Mouse (Mus musculus) intestine, postnatal 0 days (tissue): Measurements from ENCODE around the gene Lmf1. TPM values are rescaled to one million over a fixed set of nuclear protein-coding genes. Genes with fewer than 3 reads are reported as not detected.
A peak's percentile ranks its signal among the peaks of the same experiment; 100 is the strongest.

Experiments
- ATAC-seq: fragments of 200-750 bp; cut with Nextera tagmentation; 2 replicates; pipeline ENCODE4 v1.8.0; 2017; ENCODE audit warnings: mild to moderate bottlenecking, moderate TSS enrichment, moderate library complexity
- H3K27ac ChIP-seq: fragments of 300-500 bp; sonication (generic); 2 replicates; pipeline ENCODE4 v1.5.1; 2014; ENCODE audit warnings: mild to moderate bottlenecking, low read depth, low read length, moderate library complexity
- H3K27me3 ChIP-seq: fragments of 300-500 bp; sonication (generic); replicated peaks from 2 replicates; pipeline ENCODE4 v1.6.1; 2014; ENCODE audit warnings: low read length, mixed read lengths; ENCODE audit not compliant: control insufficient read depth, insufficient read depth
- H3K36me3 ChIP-seq: fragments of 300-500 bp; sonication (generic); 2 replicates; pipeline ENCODE4 v1.6.1; 2014; ENCODE audit warnings: mild to moderate bottlenecking, moderate library complexity; ENCODE audit not compliant: control insufficient read depth, insufficient read depth
- H3K4me1 ChIP-seq: fragments of 300-500 bp; sonication (generic); replicated peaks from 2 replicates; pipeline ENCODE4 v1.6.1; 2014; ENCODE audit warnings: antibody characterized with exemption, low read length, mixed read lengths; ENCODE audit not compliant: control insufficient read depth, insufficient read depth
- H3K4me2 ChIP-seq: fragments of 300-500 bp; sonication (generic); replicated peaks from 2 replicates; pipeline ENCODE4 v1.6.1; 2014; ENCODE audit warnings: low read depth, mild to moderate bottlenecking, moderate library complexity
- H3K4me3 ChIP-seq: fragments of 300-500 bp; sonication (generic); 2 replicates; pipeline ENCODE4 v1.5.1; 2014; ENCODE audit warnings: low read depth, low read length
- H3K9ac ChIP-seq: fragments of 300-500 bp; sonication (generic); 2 replicates; pipeline ENCODE4 v1.6.1; 2014; ENCODE audit warnings: mild to moderate bottlenecking, low read depth, low read length
- H3K9me3 ChIP-seq: fragments of 300-500 bp; sonication (generic); 2 replicates; pipeline ENCODE4 v1.6.1; 2016; ENCODE audit warnings: mixed run types; ENCODE audit not compliant: control insufficient read depth
- CTCF ChIP-seq: sonication (generic); IDR thresholded peaks from 2 replicates; pipeline ENCODE4 v1.5.1; 2016; ENCODE audit warnings: low read depth, mild to moderate bottlenecking, control low read depth, antibody characterized with exemption, moderate library complexity
- WGBS: fragments of 180-500 bp; shearing (Covaris S2); extraction: QIAGEN DNeasy Blood & Tissue Kit; methylation state at CpG from one replicate; pipeline ENCODE4 v1.1.7; 2014; 5-methylcytosine and 5-hydroxymethylcytosine counted together
- polyA plus RNA-seq: library from polyadenylated mRNA; unstranded; fragments of >200 nt; fragmentation: Nextera tagmentation; extraction: Ambion mirVana; gene quantifications from 2 replicates; pipeline ENCODE4 v1.2.1, GENCODE M21; 2015

Lmf1 gene
- polyA plus RNA-seq, 1 experiment from 2014 or later: 16.5 TPM

DNA sequence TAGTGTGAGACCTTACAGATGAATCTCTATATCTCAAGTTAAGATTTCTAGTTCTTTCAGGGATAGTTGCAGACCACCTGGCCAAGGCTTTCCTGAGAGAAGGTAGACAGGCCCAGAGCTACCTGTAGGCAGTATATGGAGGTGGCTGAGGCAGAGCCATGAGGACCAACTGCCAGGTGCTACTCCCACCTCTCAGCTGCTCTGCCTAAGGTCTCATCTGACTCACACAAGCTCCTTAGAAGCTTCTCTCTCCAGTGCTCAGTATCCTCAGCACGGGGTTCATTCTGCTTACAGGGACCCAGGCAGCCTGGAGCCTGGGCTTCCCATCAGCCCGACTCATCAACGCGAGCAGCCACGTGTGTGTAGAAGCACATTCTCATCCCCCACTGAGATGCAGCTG is 51.4 kb downstream of the Lmf1 start:
- H3K27me3 ChIP-seq: no peaks in the 10 kb centered on the region
- no peak overlapping the region for H3K9ac ChIP-seq
- no peak overlapping the region for H3K4me2 ChIP-seq
- WGBS: 87% methylated on average over 5 of the region's 5 CpGs
- H3K4me3 ChIP-seq: no peak overlapping the region
- ATAC-seq: no peak
- H3K36me3 ChIP-seq: peaks cover 5% of the 10 kb centered on the region; the same call in 1 of the 2 replicates
- TF ChIP-seq CTCF: no peak
- no peak overlapping the region for H3K27ac ChIP-seq
- H3K4me1 ChIP-seq: no peaks in the 10 kb centered on the region
- H3K9me3 ChIP-seq: no peaks in the 10 kb centered on the region

DNA sequence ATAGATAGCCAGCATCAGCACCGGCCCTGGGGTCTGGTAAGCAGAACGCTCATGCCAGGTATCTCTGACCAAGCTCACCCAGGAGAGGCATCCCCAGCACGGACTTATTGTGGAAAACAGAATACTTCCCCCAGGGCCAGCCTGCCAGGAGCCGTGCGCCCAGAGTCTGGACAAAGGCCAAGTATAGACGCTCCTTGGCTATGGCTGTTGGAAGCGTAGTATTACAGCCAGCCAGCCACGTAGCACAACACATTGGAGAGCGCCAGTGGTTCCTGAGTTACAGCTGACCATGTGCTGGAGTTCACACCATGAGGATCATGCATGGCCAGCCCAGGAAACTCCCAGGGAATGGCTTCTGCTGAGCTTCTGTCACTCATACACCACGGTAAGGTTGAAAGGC is 55.2 kb downstream of the Lmf1 start:
- no peak for ATAC-seq
- TF ChIP-seq CTCF: no peak
- WGBS: 82% methylated on average over 10 of the region's 10 CpGs

DNA sequence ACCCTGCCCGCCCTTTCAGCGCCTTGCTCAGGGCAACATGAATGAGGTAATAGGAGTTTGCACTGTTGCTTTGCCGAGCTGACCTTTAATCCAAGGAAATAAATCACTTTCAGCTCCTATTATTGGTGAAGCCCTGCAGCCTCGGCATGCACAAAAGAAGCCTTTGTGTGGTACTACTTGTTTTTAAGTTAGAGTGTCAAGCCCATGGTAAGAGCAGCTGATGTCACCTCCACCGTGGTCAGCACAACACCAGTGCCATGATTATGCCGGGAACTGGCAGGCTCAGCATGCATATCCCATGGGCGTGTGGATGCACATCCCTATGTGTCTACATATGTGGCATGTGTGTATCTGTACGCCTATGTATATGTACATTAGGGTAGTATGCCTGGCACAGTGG is 56.5 kb downstream of the Lmf1 start:
- H3K36me3 ChIP-seq: peaks cover 5% of the 10 kb centered on the region; the same call in 1 of the 2 replicates
- peak; percentile 52; the same call in 1 of the 2 replicates for ATAC-seq
- no peak overlapping the region for H3K9ac ChIP-seq
- no peak overlapping the region for H3K4me2 ChIP-seq
- no peak for TF ChIP-seq CTCF
- no peaks in the 10 kb centered on the region for H3K27me3 ChIP-seq
- H3K4me1 ChIP-seq: no peaks in the 10 kb centered on the region; the same call in 1 of the 2 replicates
- H3K4me3 ChIP-seq: no peak overlapping the region
- no peak overlapping the region for H3K27ac ChIP-seq
- 32% methylated on average over 8 of the region's 8 CpGs for WGBS
- H3K9me3 ChIP-seq: no peaks in the 10 kb centered on the region

More for the DNA sequence above, 55.2 kb downstream of the Lmf1 start:
- Histone ChIP-seq H3K4me1 (no peaks in the 10 kb centered on the region; the same call in 1 of the 2 replicates), H3K36me3 (peaks cover 5% of the 10 kb centered on the region; the same call in 1 of the 2 replicates), H3K9me3 (no peaks in the 10 kb centered on the region), H3K4me3 (no peak overlapping the region), H3K27ac (no peak overlapping the region), H3K27me3 (no peaks in the 10 kb centered on the region), H3K4me2 (no peak overlapping the region), H3K9ac (no peak overlapping the region)

DNA sequence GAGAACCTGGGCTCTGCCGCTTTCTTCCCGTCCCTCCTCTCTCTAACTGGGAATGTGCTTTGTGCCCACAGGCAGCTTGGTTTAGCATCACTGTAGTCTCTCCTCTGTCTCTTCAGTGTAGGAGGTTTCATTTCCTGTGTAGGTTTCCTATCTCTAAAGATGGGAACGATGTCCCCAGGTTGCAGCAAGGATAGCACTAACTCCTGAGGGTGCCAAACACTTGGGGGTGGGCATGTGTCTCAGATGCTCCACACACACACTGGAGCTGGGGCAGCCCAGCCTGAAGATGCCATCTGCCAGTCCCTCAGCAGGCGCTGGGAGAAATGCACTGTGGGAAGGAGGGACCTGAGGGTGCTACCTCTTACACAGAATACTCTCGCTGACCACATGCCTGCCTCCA is 56.9 kb downstream of the Lmf1 start:
- no peak for ATAC-seq
- WGBS: 88% methylated on average over 5 of the region's 5 CpGs
- H3K9ac ChIP-seq: no peak overlapping the region
- TF ChIP-seq CTCF: no peak
- H3K4me1 ChIP-seq: no peaks in the 10 kb centered on the region; the same call in 1 of the 2 replicates
- no peak overlapping the region for H3K4me3 ChIP-seq
- H3K9me3 ChIP-seq: no peaks in the 10 kb centered on the region
- no peak overlapping the region for H3K27ac ChIP-seq
- no peaks in the 10 kb centered on the region for H3K27me3 ChIP-seq
- H3K36me3 ChIP-seq: peaks cover 5% of the 10 kb centered on the region; the same call in 1 of the 2 replicates
- H3K4me2 ChIP-seq: no peak overlapping the region

DNA sequence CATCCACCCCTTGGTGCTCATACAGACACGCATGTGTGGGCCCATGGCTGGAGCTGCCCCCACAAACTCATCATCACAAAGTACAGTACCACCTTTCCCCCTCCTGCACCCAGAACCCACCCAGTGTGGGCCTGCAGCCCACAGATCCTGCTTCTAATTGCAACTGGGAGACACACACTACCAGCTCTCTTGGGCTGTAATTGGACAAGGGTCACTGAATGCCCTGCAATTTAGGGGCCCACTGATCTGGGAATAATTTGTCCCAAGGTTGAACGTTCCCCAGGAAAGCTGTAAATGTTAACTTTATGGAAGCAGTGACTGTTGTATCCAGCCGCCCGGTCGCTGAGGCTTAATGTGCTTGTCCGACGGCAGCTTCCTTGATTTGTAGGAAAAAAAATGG is 59.1 kb downstream of the Lmf1 start:
- peak; percentile 46; the same call in 1 of the 2 replicates for ATAC-seq
- H3K4me1 ChIP-seq: no peaks in the 10 kb centered on the region; the same call in 1 of the 2 replicates
- no peak for TF ChIP-seq CTCF
- WGBS: 42% methylated on average over 7 of the region's 7 CpGs
- H3K36me3 ChIP-seq: no peaks in the 10 kb centered on the region
- H3K4me2 ChIP-seq: no peak overlapping the region
- H3K27me3 ChIP-seq: no peaks in the 10 kb centered on the region
- peak overlapping the region; percentile 54; the same call in 1 of the 2 replicates for H3K27ac ChIP-seq
- H3K9ac ChIP-seq: no peak overlapping the region
- no peak overlapping the region for H3K4me3 ChIP-seq
- H3K9me3 ChIP-seq: no peaks in the 10 kb centered on the region

DNA sequence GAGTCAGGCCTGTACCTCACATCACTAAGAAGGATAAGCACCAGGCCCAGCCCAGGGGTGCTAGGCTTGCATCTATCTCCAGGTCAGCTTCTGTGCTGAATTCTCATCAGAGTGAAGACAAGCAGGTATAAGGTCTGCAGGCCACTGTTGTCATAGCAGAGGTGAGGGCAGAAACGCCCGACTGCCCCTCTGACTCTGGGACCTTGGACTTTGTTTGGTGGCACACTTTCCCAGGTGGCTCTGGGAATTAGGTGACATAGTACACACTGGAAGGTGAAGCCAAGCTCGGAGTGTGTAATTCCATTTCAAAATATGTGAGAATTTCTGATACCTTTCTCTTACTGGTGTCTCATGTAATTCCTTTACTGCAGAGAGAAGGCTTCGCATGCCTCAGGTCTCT is 59.6 kb downstream of the Lmf1 start:
- Histone ChIP-seq H3K4me3 (no peak overlapping the region), H3K36me3 (no peaks in the 10 kb centered on the region), H3K4me1 (no peaks in the 10 kb centered on the region; the same call in 1 of the 2 replicates), H3K27me3 (no peaks in the 10 kb centered on the region), H3K27ac (peak overlapping the region; percentile 54; the same call in 1 of the 2 replicates), H3K9ac (no peak overlapping the region), H3K9me3 (no peaks in the 10 kb centered on the region), H3K4me2 (no peak overlapping the region)
- TF ChIP-seq CTCF: no peak
- 56% methylated on average over 4 of the region's 4 CpGs for WGBS
- ATAC-seq: peak; percentile 61

DNA sequence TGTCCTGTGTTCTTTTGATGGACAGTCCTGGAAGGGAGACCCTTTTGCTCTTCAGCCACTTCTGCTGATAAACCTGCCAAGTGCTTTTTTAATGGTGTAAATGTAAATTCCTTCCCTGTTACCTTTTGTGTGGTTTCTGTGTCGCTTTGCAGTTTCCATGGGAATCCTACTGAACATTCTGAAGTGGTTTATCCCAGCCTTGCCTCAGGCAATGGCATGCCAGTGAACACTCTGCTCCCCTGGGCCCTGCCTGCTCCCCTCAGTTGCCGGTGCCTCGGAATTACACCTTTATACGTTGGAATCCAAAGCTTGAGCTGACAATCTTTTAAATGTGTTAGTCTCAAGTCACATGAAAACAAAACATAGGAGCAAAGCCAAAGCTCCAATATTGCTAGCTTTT is 62.1 kb downstream of the Lmf1 start:
- no peak overlapping the region for H3K4me3 ChIP-seq
- H3K27ac ChIP-seq: no peak overlapping the region
- no peaks in the 10 kb centered on the region for H3K9me3 ChIP-seq
- no peak overlapping the region for H3K4me2 ChIP-seq
- ATAC-seq: no peak
- WGBS: 88% methylated on average over 4 of the region's 4 CpGs
- H3K27me3 ChIP-seq: no peaks in the 10 kb centered on the region
- no peak overlapping the region for H3K9ac ChIP-seq
- no peaks in the 10 kb centered on the region; the same call in 1 of the 2 replicates for H3K4me1 ChIP-seq
- no peak for TF ChIP-seq CTCF
- no peaks in the 10 kb centered on the region for H3K36me3 ChIP-seq
